Mouse (Mus musculus) kidney, adult 2 months (tissue): Measurements from ENCODE around the gene Prpf6. TPM values are rescaled to one million over a fixed set of nuclear protein-coding genes. Genes with fewer than 3 reads are reported as not detected.

Experiments
- DNase-seq: peaks from one replicate; pipeline ENCODE4 v3.0.0; 2021
- H3K27ac ChIP-seq: fragments of 200-500 bp; 2 replicates; pipeline ENCODE4 v1.5.1; 2012; ENCODE audit warnings: low read depth, low read length, control low read depth, inconsistent platforms; ENCODE audit not compliant: insufficient read depth
- H3K27me3 ChIP-seq: fragments of 200-500 bp; replicated peaks from 2 replicates; pipeline ENCODE4 v1.6.1; 2012; ENCODE audit warnings: mild to moderate bottlenecking, moderate library complexity, low read length, inconsistent platforms; ENCODE audit not compliant: control insufficient read depth, insufficient read depth
- H3K36me3 ChIP-seq: fragments of 200-500 bp; 2 replicates; pipeline ENCODE4 v1.6.1; 2012; ENCODE audit warnings: mild to moderate bottlenecking, moderate library complexity, low read length, inconsistent platforms; ENCODE audit not compliant: control insufficient read depth, insufficient read depth
- H3K4me1 ChIP-seq: fragments of 200-500 bp; 2 replicates; pipeline ENCODE4 v1.6.1; 2011; ENCODE audit warnings: low read length; ENCODE audit not compliant: control insufficient read depth, insufficient read depth
- H3K4me3 ChIP-seq: fragments of 200-500 bp; 2 replicates; pipeline ENCODE4 v1.5.1; 2011; ENCODE audit warnings: mild to moderate bottlenecking, low read depth, low read length, control low read depth; ENCODE audit not compliant: insufficient read depth
- CTCF ChIP-seq: fragments of 200-500 bp; conservative IDR thresholded peaks from 2 replicates; pipeline ENCODE4 v1.5.1; 2011; ENCODE audit warnings: low read depth, mild to moderate bottlenecking, control low read depth, low read length, moderate library complexity, mixed read lengths; ENCODE audit not compliant: insufficient read depth, insufficient read length
- POLR2A ChIP-seq: fragments of 200-500 bp; IDR thresholded peaks from one replicate; pipeline ENCODE4 v1.6.1; 2011; ENCODE audit warnings: low read depth, low read length, control low read depth
- WGBS: fragments of 180-500 bp; shearing (Covaris S2); methylation state at CpG from one replicate; pipeline ENCODE4 v1.1.7; 2018; 5-methylcytosine and 5-hydroxymethylcytosine counted together
- polyA plus RNA-seq: library from polyadenylated mRNA; depleted of rRNA; stranded (reverse); fragments of >200 nt; gene quantifications from 2 replicates; pipeline ENCODE4 v1.2.3, GENCODE M21; 2012

The Prpf6 gene
- polyA plus RNA-seq, 1 experiment = 22.1 TPM

DNA sequence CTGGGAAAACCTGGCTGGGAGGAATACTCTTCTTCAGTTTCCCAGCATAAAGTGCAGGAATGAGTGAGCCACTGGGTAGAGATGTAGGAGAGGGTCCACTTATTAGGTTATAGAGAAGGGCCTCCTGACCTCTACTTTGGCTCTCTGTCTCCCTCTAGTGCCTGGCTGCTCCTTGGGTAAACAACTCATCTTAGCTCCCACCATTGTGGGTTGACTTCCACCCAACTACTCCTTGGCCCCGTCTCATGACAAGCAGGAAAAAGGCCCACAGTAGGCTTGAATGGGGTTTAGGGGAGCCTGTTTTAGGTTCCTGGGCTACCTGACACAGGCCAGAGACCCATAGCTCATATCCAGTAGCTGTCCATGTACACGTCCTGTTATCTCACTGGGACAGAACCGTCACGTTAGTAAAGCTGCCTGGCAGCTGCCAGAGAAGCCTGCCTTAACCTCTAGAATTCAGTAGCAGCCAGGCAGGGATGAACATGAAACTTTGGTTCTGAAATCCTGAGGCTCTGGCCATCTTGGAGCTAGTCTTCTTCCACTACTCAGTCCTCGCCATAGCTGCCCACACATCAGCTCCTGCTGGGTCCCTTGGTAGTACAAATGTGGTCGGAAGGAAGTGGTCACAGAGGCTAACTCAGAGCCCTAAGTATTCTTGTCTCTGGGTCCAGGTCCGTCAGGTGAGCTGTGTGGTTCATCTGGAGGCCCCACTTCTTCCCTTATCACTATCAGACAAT lies 23.2 kb upstream of the Prpf6 start:
- DNase-seq = peak; percentile 54

DNA sequence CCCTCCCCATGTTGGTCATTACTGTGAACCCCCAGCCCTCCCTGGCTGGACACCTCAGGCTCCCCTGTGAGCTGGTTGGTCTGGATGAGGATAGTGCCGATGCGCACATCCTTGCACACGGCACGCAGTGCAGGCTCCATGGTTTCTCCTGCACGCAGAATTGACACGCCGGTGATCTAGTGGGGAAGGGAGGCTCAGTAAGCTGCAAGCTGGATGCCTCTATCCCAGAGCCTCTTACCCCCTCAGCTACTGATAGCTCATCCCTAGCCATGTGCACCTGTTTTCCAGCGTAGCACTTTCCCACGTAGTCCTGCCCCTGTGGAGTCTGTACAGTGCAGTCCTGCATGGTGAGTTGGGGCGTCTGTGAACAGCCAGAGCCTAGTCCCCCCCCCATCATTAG lies 21.8 kb upstream of the Prpf6 start:
- no peaks in the 10 kb centered on the region for H3K36me3 ChIP-seq
- no peak for TF ChIP-seq CTCF
- TF ChIP-seq POLR2A = no peak
- 91% methylated on average over 10 of the region's 10 CpGs for WGBS
- no peak overlapping the region for H3K27ac ChIP-seq
- no peak overlapping the region for H3K4me3 ChIP-seq
- DNase-seq = no peak
- no peaks in the 10 kb centered on the region for H3K4me1 ChIP-seq
- H3K27me3 ChIP-seq = no peaks in the 10 kb centered on the region

More for the DNA sequence above, 23.2 kb upstream of the Prpf6 start:
- no peaks in the 10 kb centered on the region for H3K36me3 ChIP-seq
- H3K27ac ChIP-seq = no peak overlapping the region
- no peak overlapping the region for H3K4me3 ChIP-seq
- TF ChIP-seq POLR2A (no peak), CTCF (peak; percentile 75)
- 81% methylated on average over 7 of the region's 7 CpGs for WGBS
- H3K4me1 ChIP-seq = no peaks in the 10 kb centered on the region
- H3K27me3 ChIP-seq = no peaks in the 10 kb centered on the region

DNA sequence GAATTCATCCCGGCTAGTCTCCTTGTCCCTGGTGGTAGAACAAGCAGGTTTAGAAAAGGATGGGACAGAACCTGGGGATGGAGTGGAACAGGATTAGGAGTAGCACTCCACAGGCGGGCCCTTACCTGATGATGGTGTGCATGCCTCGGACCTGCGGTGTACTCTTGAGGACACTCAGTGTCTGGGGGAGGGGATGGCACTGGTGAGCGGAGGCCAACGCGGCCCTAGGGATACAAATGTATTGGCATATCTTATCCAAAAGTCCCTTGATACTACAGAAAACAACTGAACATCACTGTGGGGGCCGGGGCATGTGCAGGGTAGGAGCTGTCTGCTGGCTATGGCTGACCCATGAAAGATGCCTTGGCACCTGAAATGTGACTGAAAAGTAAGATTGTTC lies 21.3 kb upstream of the Prpf6 start:
- Histone ChIP-seq H3K4me1 (no peaks in the 10 kb centered on the region), H3K36me3 (no peaks in the 10 kb centered on the region), H3K27me3 (no peaks in the 10 kb centered on the region), H3K4me3 (no peak overlapping the region), H3K27ac (no peak overlapping the region)
- no peak for DNase-seq
- 91% methylated on average over 8 of the region's 8 CpGs for WGBS
- TF ChIP-seq CTCF (no peak), POLR2A (no peak)

- WGBS = 62% methylated on average over 6 of the region's 6 CpGs
- H3K4me1 ChIP-seq = no peaks in the 10 kb centered on the region
- no peak overlapping the region for H3K4me3 ChIP-seq
- no peak overlapping the region for H3K27ac ChIP-seq
- H3K27me3 ChIP-seq = no peaks in the 10 kb centered on the region
- TF ChIP-seq POLR2A (no peak), CTCF (no peak)
- no peak for DNase-seq
- no peaks in the 10 kb centered on the region for H3K36me3 ChIP-seq
Observed at GRCm38 (mm10) chr2:181570921-181571595, 20.6 kb upstream of the Prpf6 start.

GRCm38 (mm10) chr2:181571941-181572670 lies 19.6 kb upstream of the Prpf6 start:
- 90% methylated on average over 11 of the region's 11 CpGs for WGBS
- TF ChIP-seq POLR2A (no peak), CTCF (no peak)
- Histone ChIP-seq H3K4me1 (no peaks in the 10 kb centered on the region), H3K27me3 (no peaks in the 10 kb centered on the region), H3K36me3 (no peaks in the 10 kb centered on the region), H3K27ac (no peak overlapping the region), H3K4me3 (no peak overlapping the region)
- no peak for DNase-seq

- no peak for DNase-seq
- Histone ChIP-seq H3K27ac (no peak overlapping the region), H3K27me3 (no peaks in the 10 kb centered on the region), H3K4me3 (no peak overlapping the region), H3K4me1 (no peaks in the 10 kb centered on the region), H3K36me3 (no peaks in the 10 kb centered on the region)
- TF ChIP-seq POLR2A (no peak), CTCF (no peak)
- WGBS = 94% methylated on average over 15 of the region's 15 CpGs
Observed at GRCm38 (mm10) chr2:181572921-181573920, 18.4 kb upstream of the Prpf6 start.
